Mouse (Mus musculus) hindbrain, postnatal 0 days (tissue): Measurements from ENCODE around the gene Lmo7. TPM values are rescaled to one million over a fixed set of nuclear protein-coding genes. Genes with fewer than 3 reads are reported as not detected.

Experiments used
- ATAC-seq: fragments of 200-750 bp; cut with Nextera tagmentation; 2 replicates; pipeline ENCODE4 v1.8.0; 2017; ENCODE audit warnings: mild to moderate bottlenecking, moderate TSS enrichment, moderate library complexity
- DNase-seq: peaks from one replicate; pipeline ENCODE4 v3.0.0-alpha.2; 2015; ENCODE audit warnings: low spot score
- H3K27ac ChIP-seq: fragments of 300-500 bp; sonication (generic); 2 replicates; pipeline ENCODE4 v1.5.1; 2014; ENCODE audit warnings: mild to moderate bottlenecking
- H3K27me3 ChIP-seq: fragments of 300-500 bp; sonication (generic); 2 replicates; pipeline ENCODE4 v1.6.1; 2014; ENCODE audit warnings: low read length, mixed read lengths; ENCODE audit not compliant: insufficient read depth
- H3K36me3 ChIP-seq: fragments of 300-500 bp; sonication (generic); 2 replicates; pipeline ENCODE4 v1.6.1; 2014; ENCODE audit warnings: low read length, mixed read lengths; ENCODE audit not compliant: insufficient read depth
- H3K4me1 ChIP-seq: fragments of 300-500 bp; sonication (generic); 2 replicates; pipeline ENCODE4 v1.6.1; 2014; ENCODE audit warnings: antibody characterized with exemption, low read length, mixed read lengths; ENCODE audit not compliant: insufficient read depth
- H3K4me2 ChIP-seq: fragments of 300-500 bp; sonication (generic); 2 replicates; pipeline ENCODE4 v1.6.1; 2014; ENCODE audit warnings: low read depth, mild to moderate bottlenecking, low read length, moderate library complexity, mixed read lengths
- H3K4me3 ChIP-seq: fragments of 300-500 bp; sonication (generic); 2 replicates; pipeline ENCODE4 v1.5.1; 2014; ENCODE audit warnings: low read length
- H3K9ac ChIP-seq: fragments of 300-500 bp; sonication (generic); replicated peaks from 2 replicates; pipeline ENCODE4 v1.6.1; 2014; ENCODE audit warnings: mild to moderate bottlenecking, low read length, moderate library complexity, mixed read lengths
- H3K9me3 ChIP-seq: fragments of 300-500 bp; sonication (generic); 2 replicates; pipeline ENCODE4 v1.6.1; 2016; ENCODE audit warnings: low read length, mixed read lengths
- CTCF ChIP-seq: IDR thresholded peaks from 2 replicates; pipeline ENCODE4 v1.5.1; 2016; ENCODE audit warnings: antibody characterized with exemption, control low read depth, low read depth
- WGBS: fragments of 180-500 bp; shearing (Covaris S2); extraction: QIAGEN DNeasy Blood & Tissue Kit; methylation state at CpG from one replicate; pipeline ENCODE4 v1.1.7; 2014; 5-methylcytosine and 5-hydroxymethylcytosine counted together
- polyA plus RNA-seq: library from polyadenylated mRNA; unstranded; fragments of >200 nt; fragmentation: Nextera tagmentation; extraction: Ambion mirVana; gene quantifications from 2 replicates; pipeline ENCODE4 v1.2.1, GENCODE M21; 2015
- total RNA-seq: library from RNA; depleted of rRNA; stranded (reverse); fragments of >200 nt; gene quantifications from 2 replicates; pipeline ENCODE4 v1.2.3, GENCODE M21; 2014

Gene Lmo7
- total and polyA plus RNA-seq, 2 experiments from 2014 or later, result 2.3 to 10.6 TPM

- Histone ChIP-seq H3K4me3 (no peak overlapping the region), H3K36me3 (no peaks in the 10 kb centered on the region), H3K4me2 (no peak overlapping the region), H3K9ac (no peak overlapping the region), H3K4me1 (no peaks in the 10 kb centered on the region), H3K27me3 (no peaks in the 10 kb centered on the region), H3K27ac (no peak overlapping the region), H3K9me3 (no peaks in the 10 kb centered on the region)
- DNase-seq (no peak), ATAC-seq (no peak)
- TF ChIP-seq CTCF, result no peak
- 93% methylated on average over 3 of the region's 3 CpGs for WGBS
Measured at GRCm38 (mm10) chr14:101778426-101778825, 48.7 kb downstream of the Lmo7 start.

- no peak overlapping the region for H3K9ac ChIP-seq
- H3K27ac ChIP-seq, result no peak overlapping the region
- no peak for TF ChIP-seq CTCF
- H3K27me3 ChIP-seq, result no peaks in the 10 kb centered on the region
- no peaks in the 10 kb centered on the region for H3K4me1 ChIP-seq
- ATAC-seq (no peak), DNase-seq (no peak)
- 66% methylated on average over 10 of the region's 10 CpGs for WGBS
- H3K9me3 ChIP-seq, result no peaks in the 10 kb centered on the region
- H3K4me2 ChIP-seq, result no peak overlapping the region
- H3K4me3 ChIP-seq, result no peak overlapping the region
- no peaks in the 10 kb centered on the region for H3K36me3 ChIP-seq
Measured at GRCm38 (mm10) chr14:101780016-101780415, 50.3 kb downstream of the Lmo7 start.

DNA sequence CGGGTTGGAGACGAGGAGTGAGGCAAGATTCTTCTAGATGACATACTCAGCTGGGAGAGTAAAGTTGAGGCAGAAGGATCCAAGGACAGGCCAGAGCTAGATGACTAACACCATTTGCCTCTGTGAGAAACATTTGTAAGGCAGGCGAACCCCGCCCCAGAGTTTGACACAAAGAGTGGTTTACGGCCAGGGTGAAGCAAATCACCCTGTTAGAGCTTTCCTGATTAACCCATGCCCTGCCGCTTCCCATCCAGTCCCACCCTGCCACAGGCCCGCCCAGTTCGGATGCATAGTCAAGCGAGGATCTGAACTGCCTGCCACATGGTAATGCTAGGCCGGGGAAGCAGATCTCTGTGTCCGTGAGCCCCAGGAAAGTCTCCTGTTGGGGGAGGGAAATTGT, 51.5 kb downstream of the Lmo7 start:
- H3K27me3 ChIP-seq, result no peaks in the 10 kb centered on the region
- WGBS, result 81% methylated on average over 11 of the region's 11 CpGs
- ATAC-seq (no peak), DNase-seq (no peak)
- H3K9me3 ChIP-seq, result no peaks in the 10 kb centered on the region
- H3K4me3 ChIP-seq, result no peak overlapping the region
- H3K9ac ChIP-seq, result no peak overlapping the region
- no peaks in the 10 kb centered on the region for H3K4me1 ChIP-seq
- H3K36me3 ChIP-seq, result no peaks in the 10 kb centered on the region
- no peak for TF ChIP-seq CTCF
- no peak overlapping the region for H3K27ac ChIP-seq
- H3K4me2 ChIP-seq, result no peak overlapping the region

DNA sequence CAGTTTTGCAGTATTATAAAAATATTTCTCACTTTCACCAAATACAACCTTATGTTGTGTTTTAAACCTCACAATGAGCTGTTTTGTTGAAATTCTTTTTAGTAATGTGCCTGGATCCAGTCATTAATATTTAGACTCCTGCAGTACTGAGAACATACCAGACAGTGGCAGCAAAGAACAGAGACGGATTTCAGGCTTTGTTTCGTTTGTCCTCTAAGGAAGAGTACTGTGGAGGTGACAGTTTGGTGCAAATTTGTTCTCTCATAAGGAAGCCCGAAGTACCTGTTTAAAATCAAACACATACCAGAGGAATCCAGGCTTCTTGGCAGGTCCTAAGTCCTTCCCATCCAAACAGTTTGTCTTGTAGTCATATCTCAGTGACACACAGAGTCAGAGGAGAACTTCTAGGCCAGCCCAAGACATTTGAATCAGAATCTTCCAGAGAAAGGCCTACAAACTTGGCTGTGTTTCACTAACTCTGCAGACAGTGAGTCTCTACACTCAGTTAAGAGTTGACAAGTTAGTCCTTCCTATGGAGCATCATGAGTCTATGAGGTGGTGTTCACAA, 52.3 kb downstream of the Lmo7 start:
- peak; percentile 81 for TF ChIP-seq CTCF
- Histone ChIP-seq H3K27ac (no peak overlapping the region), H3K4me2 (no peak overlapping the region), H3K9me3 (no peaks in the 10 kb centered on the region), H3K4me1 (no peaks in the 10 kb centered on the region), H3K36me3 (no peaks in the 10 kb centered on the region), H3K9ac (no peak overlapping the region), H3K4me3 (no peak overlapping the region), H3K27me3 (no peaks in the 10 kb centered on the region)
- ATAC-seq (peak; percentile 70; the same call in 1 of the 2 replicates), DNase-seq (peak; percentile 72)
- WGBS, result 20% methylated on average over 3 of the region's 3 CpGs

DNA sequence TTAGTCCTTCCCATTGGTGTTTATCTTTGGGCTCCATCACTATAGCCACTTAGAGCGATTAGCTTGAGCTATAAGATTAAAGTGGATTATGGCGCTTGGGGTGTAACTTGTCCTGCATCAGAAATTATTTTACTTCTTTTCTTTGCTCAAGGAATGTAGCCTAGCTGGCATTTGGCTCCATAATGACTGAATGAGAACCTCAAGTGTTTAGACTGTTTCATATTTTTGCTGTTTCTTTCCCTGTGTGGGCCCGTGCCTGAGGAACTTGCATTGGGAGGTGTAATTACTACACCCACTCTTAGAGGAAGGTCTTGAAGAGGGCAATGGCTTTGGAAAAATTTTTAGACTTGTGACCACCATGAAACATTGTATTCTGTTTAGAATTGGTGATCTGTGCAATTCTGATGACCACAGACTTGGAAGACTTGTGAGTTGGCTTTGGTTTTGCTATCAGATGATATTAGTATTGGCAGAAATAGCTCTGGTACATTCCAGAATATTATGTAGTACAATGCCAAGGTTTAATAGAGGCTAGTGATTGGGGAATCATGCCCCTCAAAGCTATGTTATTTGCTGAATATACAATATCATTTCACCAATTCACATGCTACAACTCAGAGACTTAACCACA, 54.7 kb downstream of the Lmo7 start:
- H3K27ac ChIP-seq, result no peak overlapping the region
- no peaks in the 10 kb centered on the region for H3K36me3 ChIP-seq
- WGBS, result 96% methylated on average over 3 of the region's 3 CpGs
- H3K4me3 ChIP-seq, result no peak overlapping the region
- ATAC-seq (no peak), DNase-seq (no peak)
- no peaks in the 10 kb centered on the region for H3K4me1 ChIP-seq
- no peaks in the 10 kb centered on the region for H3K9me3 ChIP-seq
- no peaks in the 10 kb centered on the region for H3K27me3 ChIP-seq
- no peak for TF ChIP-seq CTCF
- no peak overlapping the region for H3K4me2 ChIP-seq
- H3K9ac ChIP-seq, result no peak overlapping the region

GRCm38 (mm10) chr14:101787903-101788302, 58.1 kb downstream of the Lmo7 start:
- Histone ChIP-seq H3K4me2 (no peak overlapping the region), H3K36me3 (no peaks in the 10 kb centered on the region), H3K9ac (no peak overlapping the region), H3K4me3 (no peak overlapping the region), H3K27ac (no peak overlapping the region), H3K9me3 (no peaks in the 10 kb centered on the region), H3K4me1 (no peaks in the 10 kb centered on the region), H3K27me3 (no peaks in the 10 kb centered on the region)
- TF ChIP-seq CTCF, result no peak
- DNase-seq (peak; percentile 35), ATAC-seq (no peak)
- 44% methylated on average over 5 of the region's 5 CpGs for WGBS

GRCm38 (mm10) chr14:101788475-101788874, 58.7 kb downstream of the Lmo7 start:
- H3K9ac ChIP-seq, result no peak overlapping the region
- H3K4me1 ChIP-seq, result no peaks in the 10 kb centered on the region
- H3K27me3 ChIP-seq, result no peaks in the 10 kb centered on the region
- H3K4me2 ChIP-seq, result no peak overlapping the region
- WGBS, result 85% methylated on average over 6 of the region's 6 CpGs
- DNase-seq (no peak), ATAC-seq (no peak)
- H3K4me3 ChIP-seq, result no peak overlapping the region
- H3K27ac ChIP-seq, result no peak overlapping the region
- TF ChIP-seq CTCF, result no peak
- H3K9me3 ChIP-seq, result no peaks in the 10 kb centered on the region
- no peaks in the 10 kb centered on the region for H3K36me3 ChIP-seq
